Mouse (Mus musculus) small intestine, adult 2 months (tissue): ENCODE data around the gene Crisp1.

Experiments used
- CTCF ChIP-seq: fragments of 200-500 bp; IDR thresholded peaks from 2 replicates; pipeline ENCODE4 v1.5.1; 2012; ENCODE audit warnings: low read depth, mild to moderate bottlenecking, control low read depth, inconsistent platforms, low read length, moderate library complexity, mixed read lengths; ENCODE audit not compliant: insufficient replicate concordance, insufficient read length; ENCODE audit errors: extremely low read depth
- POLR2A ChIP-seq: fragments of 200-500 bp; IDR thresholded peaks from 2 replicates; pipeline ENCODE4 v1.6.1; 2012; ENCODE audit warnings: low read depth, mild to moderate bottlenecking, control low read depth, inconsistent platforms, low read length, moderate library complexity

GRCm38 (mm10) chr17:40342497-40343009, 23.5 kb upstream of the Crisp1 start:
- no peak for TF ChIP-seq CTCF
- no peak for TF ChIP-seq POLR2A
